Mouse (Mus musculus) liver, postnatal 0 days (tissue): ENCODE data around the gene Rps6ka4. TPM values are rescaled to one million over a fixed set of nuclear protein-coding genes. Genes with fewer than 3 reads are reported as not detected.

ENCODE experiments used
- ATAC-seq: fragments of 200-750 bp; cut with Nextera tagmentation; 2 replicates; pipeline ENCODE4 v1.8.0; 2017; ENCODE audit warnings: mild to moderate bottlenecking, moderate library complexity
- DNase-seq: peaks from one replicate; pipeline ENCODE4 v3.0.0-alpha.2; 2016
- H3K27ac ChIP-seq: fragments of 300-500 bp; sonication (generic); 2 replicates; pipeline ENCODE4 v1.5.1; 2014; ENCODE audit warnings: antibody characterized with exemption, moderate library complexity, mild to moderate bottlenecking, low read depth
- H3K27me3 ChIP-seq: fragments of 300-500 bp; sonication (generic); 2 replicates; pipeline ENCODE4 v1.6.1; 2014; ENCODE audit warnings: low read length, control low read depth, mixed read lengths; ENCODE audit not compliant: insufficient read depth
- H3K36me3 ChIP-seq: fragments of 300-500 bp; sonication (generic); replicated peaks from 2 replicates; pipeline ENCODE4 v1.6.1; 2014; ENCODE audit warnings: mild to moderate bottlenecking, control low read depth, low read length, moderate library complexity, mixed read lengths; ENCODE audit not compliant: insufficient read depth
- H3K4me1 ChIP-seq: fragments of 300-500 bp; sonication (generic); 2 replicates; pipeline ENCODE4 v1.6.1; 2014; ENCODE audit warnings: antibody characterized with exemption, mild to moderate bottlenecking, control low read depth; ENCODE audit not compliant: insufficient read depth
- H3K4me2 ChIP-seq: fragments of 300-500 bp; sonication (generic); 2 replicates; pipeline ENCODE4 v1.6.1; 2014; ENCODE audit warnings: low read depth, mild to moderate bottlenecking, low read length, moderate library complexity, mixed read lengths
- H3K4me3 ChIP-seq: fragments of 300-500 bp; sonication (generic); 2 replicates; pipeline ENCODE4 v1.5.1; 2014; ENCODE audit warnings: low read depth, low read length
- H3K9ac ChIP-seq: fragments of 300-500 bp; sonication (generic); replicated peaks from 2 replicates; pipeline ENCODE4 v1.6.1; 2014; ENCODE audit warnings: mild to moderate bottlenecking, moderate library complexity
- H3K9me3 ChIP-seq: fragments of 300-500 bp; sonication (generic); 2 replicates; pipeline ENCODE4 v1.6.1; 2016; ENCODE audit warnings: mild to moderate bottlenecking, control low read depth, low read length, mixed read lengths
- CTCF ChIP-seq: sonication (generic); IDR thresholded peaks from 2 replicates; pipeline ENCODE4 v1.5.1; 2016; ENCODE audit warnings: antibody characterized with exemption, low read depth
- EP300 ChIP-seq: IDR thresholded peaks from 2 replicates; pipeline ENCODE4 v1.6.1; 2016; ENCODE audit warnings: antibody characterized with exemption, low read depth, mild to moderate bottlenecking
- WGBS: fragments of 180-500 bp; shearing (Covaris S2); extraction: QIAGEN DNeasy Blood & Tissue Kit; methylation state at CpG from one replicate; pipeline ENCODE4 v1.1.7; 2014; ENCODE audit not compliant: insufficient replicate concordance; 5-methylcytosine and 5-hydroxymethylcytosine counted together
- polyA plus RNA-seq: library from polyadenylated mRNA; unstranded; fragments of >200 nt; fragmentation: Nextera tagmentation; extraction: Ambion mirVana; gene quantifications from 2 replicates; pipeline ENCODE4 v1.2.1, GENCODE M21; 2015

Rps6ka4 gene
- polyA plus RNA-seq, 1 experiment from 2014 or later = 5.2 TPM

DNA sequence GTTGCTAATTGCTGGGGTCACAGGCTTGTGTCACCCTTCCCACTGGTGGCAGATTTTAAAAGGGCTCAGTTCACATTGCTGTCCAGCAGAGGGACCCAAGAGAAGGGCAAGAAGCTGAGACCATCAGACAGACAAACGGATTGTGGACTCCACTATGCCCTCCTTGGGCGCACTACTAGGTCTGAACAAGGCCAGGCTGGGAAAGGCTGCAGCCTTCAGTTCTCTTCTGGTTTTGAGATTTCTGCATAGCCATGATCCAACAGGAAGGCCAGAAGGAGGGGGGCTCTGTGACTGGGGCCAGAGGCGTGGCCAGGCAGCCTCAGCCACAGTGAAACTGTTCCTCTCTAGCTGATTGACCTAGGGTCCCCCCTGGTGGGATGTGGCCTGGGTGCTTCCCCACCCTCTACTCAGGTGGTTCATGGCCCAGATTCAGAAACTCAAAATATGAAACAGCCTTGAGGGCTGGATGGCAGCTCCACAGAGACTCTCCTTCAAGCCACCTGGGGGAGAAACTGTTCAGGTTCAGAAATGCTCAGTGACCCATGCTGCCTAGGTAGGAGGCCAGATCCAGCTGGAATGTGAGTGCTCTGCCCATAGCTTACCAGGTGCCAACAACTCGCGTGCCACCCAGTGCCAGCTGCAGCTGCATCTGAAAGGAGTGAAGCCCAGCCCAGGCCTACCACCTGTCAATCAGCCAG is 31.3 kb upstream of the Rps6ka4 start:
- no peak overlapping the region for H3K4me3 ChIP-seq
- H3K9ac ChIP-seq = no peak overlapping the region
- no peaks in the 10 kb centered on the region for H3K27me3 ChIP-seq
- WGBS = 39% methylated on average over 5 of the region's 5 CpGs
- DNase-seq (peak; percentile 58), ATAC-seq (peak; percentile 63)
- H3K4me2 ChIP-seq = peak overlapping the region; percentile 22; the same call in 1 of the 2 replicates
- no peaks in the 10 kb centered on the region for H3K36me3 ChIP-seq
- H3K27ac ChIP-seq = peak overlapping the region; percentile 75
- TF ChIP-seq CTCF (peak; percentile 79), EP300 (no peak)
- peaks cover 16% of the 10 kb centered on the region for H3K4me1 ChIP-seq
- H3K9me3 ChIP-seq = no peaks in the 10 kb centered on the region

DNA sequence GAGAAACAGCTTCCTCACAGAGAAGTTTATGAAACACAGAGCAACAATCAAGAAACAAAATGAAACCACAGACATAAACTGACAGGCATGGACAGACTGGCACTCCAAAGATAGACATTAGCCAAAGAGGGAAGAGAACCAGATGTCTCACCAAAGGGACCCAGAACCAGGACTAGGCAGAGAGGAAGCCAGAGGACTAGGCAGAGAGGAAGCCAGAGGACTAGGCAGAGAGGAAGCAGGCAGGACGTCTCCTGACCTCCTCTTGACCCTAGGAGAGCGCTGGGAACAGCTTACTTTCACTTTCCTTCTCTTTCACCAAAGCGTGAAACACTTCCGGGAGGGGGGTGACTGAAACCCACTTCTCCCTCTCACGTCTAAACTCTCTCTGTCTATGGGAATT is 28.9 kb upstream of the Rps6ka4 start:
- H3K4me1 ChIP-seq = peaks cover 16% of the 10 kb centered on the region
- 3% methylated on average over 5 of the region's 5 CpGs for WGBS
- H3K27ac ChIP-seq = peak overlapping the region; percentile 85
- peak overlapping the region; percentile 72 for H3K9ac ChIP-seq
- peak; percentile 69 for DNase-seq
- H3K4me3 ChIP-seq = peak overlapping the region; percentile 53
- peak overlapping the region; percentile 78 for H3K4me2 ChIP-seq
- ATAC-seq = peak; percentile 77
- no peaks in the 10 kb centered on the region for H3K9me3 ChIP-seq
- TF ChIP-seq CTCF (no peak), EP300 (no peak)
- no peaks in the 10 kb centered on the region for H3K36me3 ChIP-seq
- no peaks in the 10 kb centered on the region for H3K27me3 ChIP-seq

DNA sequence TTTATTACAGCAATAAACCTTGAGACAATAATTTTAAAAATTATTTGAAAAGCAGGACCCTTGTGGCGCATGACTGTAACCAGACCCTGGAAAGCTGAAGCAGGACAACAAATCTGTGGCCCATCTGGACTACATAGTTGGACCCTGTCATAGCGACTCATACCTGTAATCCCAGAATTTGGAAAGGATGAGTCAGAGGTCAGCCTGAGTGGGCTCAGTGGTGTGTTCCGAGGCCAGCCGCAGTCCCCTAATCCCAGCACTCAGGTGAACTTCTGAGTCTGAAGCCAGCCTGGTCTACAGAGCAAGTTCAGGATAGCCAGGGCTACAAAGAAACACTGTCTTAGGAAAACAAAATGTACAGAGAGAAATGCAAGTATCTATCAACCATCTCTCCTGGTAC is 21.0 kb upstream of the Rps6ka4 start:
- no peak for TF ChIP-seq CTCF
- no peak for TF ChIP-seq EP300
- Histone ChIP-seq H3K27me3 (no peaks in the 10 kb centered on the region), H3K4me2 (no peak overlapping the region), H3K9ac (no peak overlapping the region), H3K36me3 (no peaks in the 10 kb centered on the region), H3K4me3 (no peak overlapping the region), H3K4me1 (peaks cover 9% of the 10 kb centered on the region; the same call in 1 of the 2 replicates), H3K27ac (0 out of 2 replicates have a peak overlapping the region, but pooled peaks have one; percentile 66), H3K9me3 (no peaks in the 10 kb centered on the region)
- 89% methylated on average over 4 of the region's 4 CpGs for WGBS
- ATAC-seq = no peak
- no peak for DNase-seq

DNA sequence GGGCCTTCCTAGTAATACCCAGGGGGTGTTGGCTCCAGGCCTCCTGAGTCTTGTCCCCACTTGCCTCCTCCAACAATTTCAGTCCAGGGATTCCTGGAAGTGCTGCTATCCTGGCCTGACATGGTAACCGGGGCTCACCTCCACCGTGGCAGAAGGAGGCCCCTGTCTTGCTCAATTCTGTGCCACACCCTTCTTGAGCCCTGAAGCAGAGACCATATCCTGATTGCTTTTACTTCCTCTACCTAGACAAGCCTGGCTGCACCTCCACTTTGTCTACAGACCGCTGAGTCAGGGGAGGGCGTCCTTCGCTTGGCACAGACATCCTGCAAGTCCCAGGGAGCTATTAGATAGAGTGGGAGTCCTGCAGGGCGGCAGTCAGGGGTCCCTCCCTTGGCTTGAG is 20.3 kb upstream of the Rps6ka4 start:
- peak; percentile 13; the same call in 1 of the 2 replicates for ATAC-seq
- Histone ChIP-seq H3K27ac (peak overlapping the region; percentile 66; the same call in 1 of the 2 replicates), H3K4me2 (peak overlapping the region; percentile 7; the same call in 1 of the 2 replicates), H3K4me3 (no peak overlapping the region), H3K27me3 (no peaks in the 10 kb centered on the region), H3K4me1 (peaks cover 16% of the 10 kb centered on the region), H3K36me3 (no peaks in the 10 kb centered on the region), H3K9ac (no peak overlapping the region), H3K9me3 (no peaks in the 10 kb centered on the region)
- WGBS = 49% methylated on average over 6 of the region's 6 CpGs
- TF ChIP-seq CTCF = no peak
- no peak for TF ChIP-seq EP300
- no peak for DNase-seq

DNA sequence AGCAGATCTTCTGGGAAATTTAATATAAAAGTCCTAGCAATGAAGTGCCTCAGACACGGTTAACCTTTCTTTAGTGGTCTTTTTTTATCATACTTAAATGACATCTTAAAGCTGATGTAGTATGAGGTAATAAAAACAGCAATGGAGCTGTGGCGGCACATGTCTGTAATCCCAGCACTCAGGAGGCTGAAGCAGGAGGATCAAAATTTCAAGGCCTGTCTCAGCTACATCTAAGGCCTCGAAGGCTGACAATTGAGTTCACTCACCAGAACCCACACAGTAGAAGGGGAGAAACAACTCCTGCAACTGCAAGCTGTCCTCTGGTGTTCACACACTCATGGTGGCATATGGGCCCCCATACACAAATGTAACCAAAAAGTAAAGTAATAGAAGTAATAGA is 19.5 kb upstream of the Rps6ka4 start:
- Histone ChIP-seq H3K4me2 (0 out of 2 replicates have a peak overlapping the region, but pooled peaks have one; percentile 11), H3K9ac (no peak overlapping the region), H3K36me3 (no peaks in the 10 kb centered on the region), H3K4me1 (peaks cover 22% of the 10 kb centered on the region), H3K9me3 (no peaks in the 10 kb centered on the region), H3K27ac (peak overlapping the region; percentile 66; the same call in 1 of the 2 replicates), H3K4me3 (no peak overlapping the region), H3K27me3 (no peaks in the 10 kb centered on the region)
- 74% methylated on average over 3 of the region's 3 CpGs for WGBS
- no peak for TF ChIP-seq CTCF
- no peak for TF ChIP-seq EP300
- ATAC-seq = no peak
- DNase-seq = no peak

DNA sequence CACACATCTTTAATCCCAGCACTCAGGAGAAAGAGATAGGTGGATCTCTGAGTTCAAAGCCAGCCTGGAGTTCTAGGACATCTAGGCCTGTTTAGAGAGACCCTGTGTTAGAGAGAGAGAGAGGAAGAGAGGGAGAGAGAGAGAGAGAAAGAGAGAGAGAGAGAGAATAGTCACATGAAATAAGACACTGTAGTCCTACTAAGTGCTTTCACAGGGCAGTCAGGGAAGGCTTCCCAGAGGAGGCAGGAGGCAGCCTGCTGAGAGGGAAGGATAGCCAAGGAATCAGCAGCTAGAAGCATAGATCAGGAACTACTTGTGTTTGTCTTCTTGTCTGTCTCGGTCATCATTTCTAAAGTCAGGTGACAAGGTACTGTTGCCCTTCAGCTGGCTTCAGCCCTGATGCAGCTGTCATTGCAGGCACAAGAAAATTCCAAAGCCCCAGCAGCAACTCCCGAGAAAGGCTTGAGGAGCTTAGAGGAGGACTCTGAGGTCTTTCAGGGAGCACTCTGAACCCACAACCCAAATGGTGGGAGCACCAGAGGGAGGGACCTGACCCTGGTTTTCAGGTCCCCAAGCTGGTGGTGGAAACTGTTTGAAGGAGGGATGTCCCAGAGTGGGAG is 18.7 kb upstream of the Rps6ka4 start:
- Histone ChIP-seq H3K9ac (no peak overlapping the region), H3K27ac (peak overlapping the region; percentile 80; the same call in 1 of the 2 replicates), H3K36me3 (no peaks in the 10 kb centered on the region), H3K4me3 (peak overlapping the region; percentile 17; the same call in 1 of the 2 replicates), H3K9me3 (no peaks in the 10 kb centered on the region), H3K4me1 (peaks cover 22% of the 10 kb centered on the region), H3K4me2 (peak overlapping the region; percentile 57), H3K27me3 (no peaks in the 10 kb centered on the region)
- DNase-seq = no peak
- TF ChIP-seq EP300 = no peak
- no peak for TF ChIP-seq CTCF
- 69% methylated on average over 2 of the region's 2 CpGs for WGBS
- ATAC-seq = no peak
